Mouse (Mus musculus) heart, postnatal 0 days (tissue): ENCODE measurements at regions not wholly inside any gene's neighbourhood (a gene's known extent, or its start where the extent isn't known, plus 50 kb on each side); places are given as distances from the start of the nearest gene placed in this dataset.

Source experiments
- CTCF ChIP-seq: IDR thresholded peaks from 2 replicates; pipeline ENCODE4 v1.5.1; 2016; ENCODE audit warnings: antibody characterized with exemption, control low read depth, low read depth
- EP300 ChIP-seq: IDR thresholded peaks from 2 replicates; pipeline ENCODE4 v1.6.1; 2016; ENCODE audit warnings: antibody characterized with exemption, low read depth

DNA sequence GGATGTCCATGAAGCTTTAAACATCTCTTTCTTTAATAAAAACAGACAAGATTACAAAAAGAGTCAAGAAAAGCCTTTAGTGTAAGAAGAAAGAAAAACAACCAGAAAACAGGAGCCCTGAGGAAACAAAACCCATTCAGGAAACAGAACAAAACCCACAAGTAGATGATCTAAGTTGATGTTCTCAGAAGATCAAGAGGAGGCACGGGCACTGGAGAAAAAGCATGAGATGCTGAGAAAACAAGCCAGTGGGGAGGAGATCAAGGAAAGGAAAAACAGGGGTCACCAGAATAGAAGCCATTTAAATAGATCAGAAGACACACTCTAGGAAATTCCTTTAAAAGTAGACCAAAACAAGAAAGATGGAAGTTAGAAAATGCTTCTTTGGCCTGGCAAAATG lies 62.1 kb downstream of the Skor1 start:
- no peak for TF ChIP-seq CTCF
- no peak for TF ChIP-seq EP300
